Mouse (Mus musculus) liver, postnatal 0 days (tissue): ENCODE data around the gene Pcdh15. TPM values are rescaled to one million over a fixed set of nuclear protein-coding genes. Genes with fewer than 3 reads are reported as not detected.

ENCODE experiments used
- ATAC-seq: fragments of 200-750 bp; cut with Nextera tagmentation; 2 replicates; pipeline ENCODE4 v1.8.0; 2017; ENCODE audit warnings: mild to moderate bottlenecking, moderate library complexity
- DNase-seq: peaks from one replicate; pipeline ENCODE4 v3.0.0-alpha.2; 2016
- H3K27ac ChIP-seq: fragments of 300-500 bp; sonication (generic); 2 replicates; pipeline ENCODE4 v1.5.1; 2014; ENCODE audit warnings: antibody characterized with exemption, moderate library complexity, mild to moderate bottlenecking, low read depth
- H3K27me3 ChIP-seq: fragments of 300-500 bp; sonication (generic); 2 replicates; pipeline ENCODE4 v1.6.1; 2014; ENCODE audit warnings: low read length, control low read depth, mixed read lengths; ENCODE audit not compliant: insufficient read depth
- H3K36me3 ChIP-seq: fragments of 300-500 bp; sonication (generic); replicated peaks from 2 replicates; pipeline ENCODE4 v1.6.1; 2014; ENCODE audit warnings: mild to moderate bottlenecking, control low read depth, low read length, moderate library complexity, mixed read lengths; ENCODE audit not compliant: insufficient read depth
- H3K4me1 ChIP-seq: fragments of 300-500 bp; sonication (generic); 2 replicates; pipeline ENCODE4 v1.6.1; 2014; ENCODE audit warnings: antibody characterized with exemption, mild to moderate bottlenecking, control low read depth; ENCODE audit not compliant: insufficient read depth
- H3K4me2 ChIP-seq: fragments of 300-500 bp; sonication (generic); 2 replicates; pipeline ENCODE4 v1.6.1; 2014; ENCODE audit warnings: low read depth, mild to moderate bottlenecking, low read length, moderate library complexity, mixed read lengths
- H3K4me3 ChIP-seq: fragments of 300-500 bp; sonication (generic); 2 replicates; pipeline ENCODE4 v1.5.1; 2014; ENCODE audit warnings: low read depth, low read length
- H3K9ac ChIP-seq: fragments of 300-500 bp; sonication (generic); replicated peaks from 2 replicates; pipeline ENCODE4 v1.6.1; 2014; ENCODE audit warnings: mild to moderate bottlenecking, moderate library complexity
- H3K9me3 ChIP-seq: fragments of 300-500 bp; sonication (generic); 2 replicates; pipeline ENCODE4 v1.6.1; 2016; ENCODE audit warnings: mild to moderate bottlenecking, control low read depth, low read length, mixed read lengths
- CTCF ChIP-seq: sonication (generic); IDR thresholded peaks from 2 replicates; pipeline ENCODE4 v1.5.1; 2016; ENCODE audit warnings: antibody characterized with exemption, low read depth
- EP300 ChIP-seq: IDR thresholded peaks from 2 replicates; pipeline ENCODE4 v1.6.1; 2016; ENCODE audit warnings: antibody characterized with exemption, low read depth, mild to moderate bottlenecking
- WGBS: fragments of 180-500 bp; shearing (Covaris S2); extraction: QIAGEN DNeasy Blood & Tissue Kit; methylation state at CpG from one replicate; pipeline ENCODE4 v1.1.7; 2014; ENCODE audit not compliant: insufficient replicate concordance; 5-methylcytosine and 5-hydroxymethylcytosine counted together
- polyA plus RNA-seq: library from polyadenylated mRNA; unstranded; fragments of >200 nt; fragmentation: Nextera tagmentation; extraction: Ambion mirVana; gene quantifications from 2 replicates; pipeline ENCODE4 v1.2.1, GENCODE M21; 2015

The Pcdh15 gene
- polyA plus RNA-seq, 1 experiment from 2014 or later = 0.04 TPM

- TF ChIP-seq CTCF (no peak), EP300 (no peak)
Measured at GRCm38 (mm10) chr10:73908568-73908967, 809.4 kb downstream of the Pcdh15 start.

GRCm38 (mm10) chr10:73915170-73915569 is 816.0 kb downstream of the Pcdh15 start:
- DNase-seq (no peak), ATAC-seq (no peak)
- TF ChIP-seq EP300 (no peak), CTCF (no peak)
- 76% methylated on average over 4 of the region's 4 CpGs for WGBS
- Histone ChIP-seq H3K9me3 (no peaks in the 10 kb centered on the region), H3K9ac (no peak overlapping the region), H3K4me1 (no peaks in the 10 kb centered on the region), H3K4me2 (no peak overlapping the region), H3K27me3 (no peaks in the 10 kb centered on the region), H3K4me3 (no peak overlapping the region), H3K36me3 (no peaks in the 10 kb centered on the region), H3K27ac (no peak overlapping the region)

More at GRCm38 (mm10) chr10:73908568-73908967, 809.4 kb downstream of the Pcdh15 start:
- Histone ChIP-seq H3K4me3 (no peak overlapping the region), H3K36me3 (no peaks in the 10 kb centered on the region), H3K4me2 (no peak overlapping the region), H3K9ac (no peak overlapping the region), H3K4me1 (no peaks in the 10 kb centered on the region), H3K27me3 (no peaks in the 10 kb centered on the region), H3K9me3 (no peaks in the 10 kb centered on the region), H3K27ac (no peak overlapping the region)
- ATAC-seq (no peak), DNase-seq (no peak)
- 49% methylated on average over 1 of the region's 1 CpGs for WGBS

GRCm38 (mm10) chr10:73921579-73921978 is 822.4 kb downstream of the Pcdh15 start:
- H3K27me3 ChIP-seq = no peaks in the 10 kb centered on the region
- DNase-seq (no peak), ATAC-seq (no peak)
- H3K4me2 ChIP-seq = no peak overlapping the region
- TF ChIP-seq EP300 = no peak
- peak; percentile 33 for TF ChIP-seq CTCF
- 49% methylated on average over 3 of the region's 3 CpGs for WGBS
- H3K9ac ChIP-seq = no peak overlapping the region
- H3K27ac ChIP-seq = no peak overlapping the region
- H3K9me3 ChIP-seq = no peaks in the 10 kb centered on the region
- no peaks in the 10 kb centered on the region for H3K36me3 ChIP-seq
- no peak overlapping the region for H3K4me3 ChIP-seq
- H3K4me1 ChIP-seq = no peaks in the 10 kb centered on the region

GRCm38 (mm10) chr10:73928672-73929071 is 829.5 kb downstream of the Pcdh15 start:
- H3K4me2 ChIP-seq = no peak overlapping the region
- H3K27ac ChIP-seq = no peak overlapping the region
- no peak overlapping the region for H3K9ac ChIP-seq
- no peaks in the 10 kb centered on the region for H3K9me3 ChIP-seq
- 55% methylated on average over 1 of the region's 1 CpGs for WGBS
- TF ChIP-seq EP300 (no peak), CTCF (no peak)
- H3K27me3 ChIP-seq = no peaks in the 10 kb centered on the region
- no peak for ATAC-seq
- H3K36me3 ChIP-seq = no peaks in the 10 kb centered on the region
- H3K4me1 ChIP-seq = no peaks in the 10 kb centered on the region
- DNase-seq = no peak
- no peak overlapping the region for H3K4me3 ChIP-seq

- Histone ChIP-seq H3K27ac (no peak overlapping the region), H3K27me3 (no peaks in the 10 kb centered on the region), H3K36me3 (no peaks in the 10 kb centered on the region), H3K9ac (no peak overlapping the region), H3K9me3 (no peaks in the 10 kb centered on the region), H3K4me1 (no peaks in the 10 kb centered on the region), H3K4me2 (no peak overlapping the region), H3K4me3 (no peak overlapping the region)
- TF ChIP-seq CTCF (no peak), EP300 (no peak)
- WGBS = 63% methylated on average over 5 of the region's 5 CpGs
- no peak for DNase-seq
- ATAC-seq = no peak
Measured at GRCm38 (mm10) chr10:73929718-73930117, 830.6 kb downstream of the Pcdh15 start.

GRCm38 (mm10) chr10:73931185-73931584 is 832.0 kb downstream of the Pcdh15 start:
- Histone ChIP-seq H3K4me3 (no peak overlapping the region), H3K4me1 (no peaks in the 10 kb centered on the region), H3K9me3 (no peaks in the 10 kb centered on the region), H3K36me3 (no peaks in the 10 kb centered on the region), H3K4me2 (no peak overlapping the region), H3K9ac (no peak overlapping the region), H3K27me3 (no peaks in the 10 kb centered on the region), H3K27ac (no peak overlapping the region)
- no peak for TF ChIP-seq EP300
- no peak for DNase-seq
- no peak for ATAC-seq

- DNase-seq = no peak
- H3K9ac ChIP-seq = no peak overlapping the region
- no peak for ATAC-seq
- no peak for TF ChIP-seq CTCF
- no peak for TF ChIP-seq EP300
- no peaks in the 10 kb centered on the region for H3K36me3 ChIP-seq
- no peaks in the 10 kb centered on the region for H3K27me3 ChIP-seq
- H3K4me3 ChIP-seq = no peak overlapping the region
- 78% methylated on average over 4 of the region's 4 CpGs for WGBS
- H3K4me2 ChIP-seq = no peak overlapping the region
- no peak overlapping the region for H3K27ac ChIP-seq
- no peaks in the 10 kb centered on the region for H3K4me1 ChIP-seq
- H3K9me3 ChIP-seq = no peaks in the 10 kb centered on the region
Measured at GRCm38 (mm10) chr10:73931996-73932679, 833.0 kb downstream of the Pcdh15 start.
